Mouse (Mus musculus): ENCODE data around the gene Rbfox1.

The Rbfox1 gene

GRCm38 (mm10) chr16:6206431-6206830, 321.3 kb downstream of the Rbfox1 start:
- DNase-seq (ENCODE audit: inconsistent age in 2 of 2, low spot score in 1 of 2), result no peak

- DNase-seq (ENCODE audit: inconsistent age in 2 of 2, low spot score in 1 of 2), result no peak
Observed at GRCm38 (mm10) chr16:6212916-6213315, 327.8 kb downstream of the Rbfox1 start.

GRCm38 (mm10) chr16:6227449-6227848, 342.3 kb downstream of the Rbfox1 start:
- no peak for DNase-seq (ENCODE audit: inconsistent age in 2 of 2, low spot score in 1 of 2)

GRCm38 (mm10) chr16:6232966-6233365, 347.8 kb downstream of the Rbfox1 start:
- DNase-seq (ENCODE audit: inconsistent age in 2 of 2, low spot score in 1 of 2), result no peak

GRCm38 (mm10) chr16:6241393-6241792, 356.2 kb downstream of the Rbfox1 start:
- DNase-seq (ENCODE audit: inconsistent age in 2 of 2, low spot score in 1 of 2), result no peak

GRCm38 (mm10) chr16:6242468-6242867, 357.3 kb downstream of the Rbfox1 start:
- DNase-seq (ENCODE audit: inconsistent age in 2 of 2, low spot score in 1 of 2), result no peak

- DNase-seq (ENCODE audit: inconsistent age in 2 of 2, low spot score in 1 of 2), result no peak
Observed at GRCm38 (mm10) chr16:6247569-6247968, 362.4 kb downstream of the Rbfox1 start.

GRCm38 (mm10) chr16:6264557-6264956, 379.4 kb downstream of the Rbfox1 start:
- no peak for DNase-seq (ENCODE audit: inconsistent age in 2 of 2, low spot score in 1 of 2)

GRCm38 (mm10) chr16:6265610-6266009, 380.5 kb downstream of the Rbfox1 start:
- DNase-seq (ENCODE audit: inconsistent age in 2 of 2, low spot score in 1 of 2), result no peak

- DNase-seq (ENCODE audit: inconsistent age in 2 of 2, low spot score in 1 of 2), result no peak
Observed at GRCm38 (mm10) chr16:6271596-6272370, 386.6 kb downstream of the Rbfox1 start.

GRCm38 (mm10) chr16:6283496-6283895, 398.3 kb downstream of the Rbfox1 start:
- no peak for DNase-seq (ENCODE audit: inconsistent age in 2 of 2, low spot score in 1 of 2)

GRCm38 (mm10) chr16:6284317-6284716, 399.2 kb downstream of the Rbfox1 start:
- no peak for DNase-seq (ENCODE audit: inconsistent age in 2 of 2, low spot score in 1 of 2)

GRCm38 (mm10) chr16:6287699-6288098, 402.5 kb downstream of the Rbfox1 start:
- DNase-seq (ENCODE audit: inconsistent age in 2 of 2, low spot score in 1 of 2), result no peak

GRCm38 (mm10) chr16:6300112-6300511, 415.0 kb downstream of the Rbfox1 start:
- no peak for DNase-seq (ENCODE audit: inconsistent age in 2 of 2, low spot score in 1 of 2)

- no peak for DNase-seq (ENCODE audit: inconsistent age in 2 of 2, low spot score in 1 of 2)
Observed at GRCm38 (mm10) chr16:6303082-6303481, 417.9 kb downstream of the Rbfox1 start.

- no peak for DNase-seq (ENCODE audit: inconsistent age in 2 of 2, low spot score in 1 of 2)
Observed at GRCm38 (mm10) chr16:6309940-6310339, 424.8 kb downstream of the Rbfox1 start.

GRCm38 (mm10) chr16:6310744-6311678, 425.9 kb downstream of the Rbfox1 start:
- no peak for DNase-seq (ENCODE audit: inconsistent age in 2 of 2, low spot score in 1 of 2)

- no peak for DNase-seq (ENCODE audit: inconsistent age in 2 of 2, low spot score in 1 of 2)
Observed at GRCm38 (mm10) chr16:6313689-6314088, 428.5 kb downstream of the Rbfox1 start.

GRCm38 (mm10) chr16:6324832-6325231, 439.7 kb downstream of the Rbfox1 start:
- DNase-seq (ENCODE audit: inconsistent age in 2 of 2, low spot score in 1 of 2), result no peak

- DNase-seq (ENCODE audit: inconsistent age in 2 of 2, low spot score in 1 of 2), result no peak
Observed at GRCm38 (mm10) chr16:6331400-6331939, 446.3 kb downstream of the Rbfox1 start.

- no peak for DNase-seq (ENCODE audit: inconsistent age in 2 of 2, low spot score in 1 of 2)
Observed at GRCm38 (mm10) chr16:6333273-6333672, 448.1 kb downstream of the Rbfox1 start.

GRCm38 (mm10) chr16:6348103-6348502, 462.9 kb downstream of the Rbfox1 start:
- DNase-seq (ENCODE audit: inconsistent age in 2 of 2, low spot score in 1 of 2), result no peak
